Mouse (Mus musculus) adrenal gland, postnatal 4 days (tissue): ENCODE measurements around the gene Cd47. TPM values are rescaled to one million over a fixed set of nuclear protein-coding genes. Genes with fewer than 3 reads are reported as not detected.

Experiments
- DNase-seq, 2 experiments: peaks; one replicate each; pipeline ENCODE4 v3.0.0; 2021 to 2022; ENCODE audit warnings: low spot score in 2 of 2, mixed read lengths in 2 of 2
- total RNA-seq, 2 experiments: library from RNA; stranded (reverse); gene quantifications; 2 replicates each; pipeline ENCODE4 v1.2.3; 2021

Gene Cd47
- total RNA-seq, 2 experiments from 2014 or later = 167 to 169 TPM

GRCm38 (mm10) chr16:49861986-49862385, 61.7 kb downstream of the Cd47 start:
- DNase-seq = no peak

- no peak for DNase-seq
Observed at GRCm38 (mm10) chr16:49866617-49867016, 66.3 kb downstream of the Cd47 start.

- no peak for DNase-seq
Observed at GRCm38 (mm10) chr16:49868278-49868677, 67.9 kb downstream of the Cd47 start.

- no peak for DNase-seq
Observed at GRCm38 (mm10) chr16:49873918-49874317, 73.6 kb downstream of the Cd47 start.

- DNase-seq = no peak
Observed at GRCm38 (mm10) chr16:49874546-49874945, 74.2 kb downstream of the Cd47 start.

- no peak for DNase-seq
Observed at GRCm38 (mm10) chr16:49876291-49877030, 76.1 kb downstream of the Cd47 start.

GRCm38 (mm10) chr16:49877243-49877642, 76.9 kb downstream of the Cd47 start:
- no peak for DNase-seq

- DNase-seq = no peak
Observed at GRCm38 (mm10) chr16:49878051-49878450, 77.7 kb downstream of the Cd47 start.

- no peak for DNase-seq
Observed at GRCm38 (mm10) chr16:49886403-49887066, 86.2 kb downstream of the Cd47 start.

- no peak for DNase-seq
Observed at GRCm38 (mm10) chr16:49887290-49887689, 87.0 kb downstream of the Cd47 start.

- no peak for DNase-seq
Observed at GRCm38 (mm10) chr16:49887811-49888564, 87.7 kb downstream of the Cd47 start.

GRCm38 (mm10) chr16:49889031-49889655, 88.8 kb downstream of the Cd47 start:
- DNase-seq = no peak

- DNase-seq = no peak
Observed at GRCm38 (mm10) chr16:49892252-49892651, 91.9 kb downstream of the Cd47 start.

GRCm38 (mm10) chr16:49892945-49893344, 92.6 kb downstream of the Cd47 start:
- DNase-seq = no peak

GRCm38 (mm10) chr16:49894624-49895023, 94.3 kb downstream of the Cd47 start:
- DNase-seq = no peak

GRCm38 (mm10) chr16:49896132-49896531, 95.8 kb downstream of the Cd47 start:
- no peak for DNase-seq

GRCm38 (mm10) chr16:49901395-49901794, 101.1 kb downstream of the Cd47 start:
- no peak for DNase-seq

- DNase-seq = no peak
Observed at GRCm38 (mm10) chr16:49902083-49902482, 101.8 kb downstream of the Cd47 start.

GRCm38 (mm10) chr16:49904248-49904930, 104.1 kb downstream of the Cd47 start:
- no peak for DNase-seq

GRCm38 (mm10) chr16:49905041-49905440, 104.7 kb downstream of the Cd47 start:
- no peak for DNase-seq

GRCm38 (mm10) chr16:49905601-49906001, 105.3 kb downstream of the Cd47 start:
- no peak for DNase-seq
